Mouse (Mus musculus) lung, postnatal 0 days (tissue): ENCODE measurements around the gene Loxl3.

Experiments
- CTCF ChIP-seq: IDR thresholded peaks from 2 replicates; pipeline ENCODE4 v1.5.1; 2016; ENCODE audit warnings: antibody characterized with exemption, mild to moderate bottlenecking
- EP300 ChIP-seq: IDR thresholded peaks from 2 replicates; pipeline ENCODE4 v1.6.1; 2016; ENCODE audit warnings: antibody characterized with exemption, mild to moderate bottlenecking, control low read depth

- TF ChIP-seq CTCF (peak; percentile 45), EP300 (no peak)
These were observed 35.6 kb upstream of the Loxl3 start for GRCm38 (mm10) chr6:82998326-82998725.
